Mouse (Mus musculus): ENCODE measurements around the gene Tbc1d4.
"Not testable (repeated sequence)": the region's sequence is repeated elsewhere in the genome, so short reads cannot be mapped to it uniquely, and the experiment has no call there.

The Tbc1d4 gene

DNA sequence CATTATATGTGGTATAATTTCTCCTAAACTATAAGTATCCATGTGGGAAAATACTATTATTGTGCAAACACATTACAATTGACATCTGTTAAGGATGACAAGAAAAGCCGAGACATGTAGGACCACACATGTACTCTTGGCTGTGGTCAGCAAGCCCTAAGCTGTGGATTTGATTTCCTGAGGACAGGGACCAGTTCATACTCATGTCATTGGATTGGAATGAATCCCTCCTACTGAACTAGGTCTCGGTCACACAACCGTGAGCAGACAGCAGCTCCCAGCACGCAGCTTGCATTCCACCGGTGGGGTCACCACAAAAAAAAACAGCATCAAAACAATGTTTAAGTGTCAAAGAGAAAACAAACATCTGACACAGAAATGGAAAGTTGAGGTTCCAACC, 15.0 kb downstream of the Tbc1d4 start:
- DNase-seq: no peak

DNA sequence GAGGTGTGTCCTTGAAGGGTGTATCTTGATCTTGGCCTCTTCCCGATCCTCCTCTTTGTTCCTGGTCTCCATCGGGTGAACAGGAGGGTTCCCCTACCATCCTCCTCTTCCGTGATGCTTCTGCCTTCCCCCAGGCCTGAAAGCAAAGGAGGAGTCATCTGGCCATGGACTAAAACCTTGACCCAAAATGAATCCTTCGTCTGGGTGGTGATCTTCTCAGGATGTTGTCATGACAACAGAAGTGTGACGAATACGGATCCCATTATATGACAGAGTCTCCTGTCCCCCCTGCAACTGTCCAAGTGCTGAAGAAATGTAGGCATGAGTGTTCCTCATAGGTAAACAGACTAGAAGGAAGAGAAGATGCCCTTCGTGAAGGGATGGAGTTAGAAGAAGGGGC, 15.7 kb downstream of the Tbc1d4 start:
- no peak for DNase-seq

DNA sequence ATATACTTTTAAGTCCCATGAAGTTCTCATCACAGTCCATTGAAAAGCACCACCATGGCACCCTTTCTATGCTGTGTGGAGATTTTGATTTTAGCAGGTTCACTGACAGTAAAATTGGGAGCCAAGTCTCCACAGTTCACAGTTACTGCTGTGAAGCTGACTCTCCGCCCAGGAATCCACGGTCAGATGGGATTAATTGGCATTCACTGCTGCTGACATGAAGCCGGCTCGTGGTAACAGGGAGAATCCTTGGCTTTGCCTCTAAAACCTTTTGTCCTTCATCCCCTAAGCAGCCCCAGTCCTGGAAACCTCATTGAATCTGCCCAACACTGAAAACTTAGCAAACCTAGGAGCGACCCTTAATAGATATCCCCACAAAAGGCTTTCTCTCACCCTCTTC, 17.9 kb downstream of the Tbc1d4 start:
- no peak for DNase-seq

DNA sequence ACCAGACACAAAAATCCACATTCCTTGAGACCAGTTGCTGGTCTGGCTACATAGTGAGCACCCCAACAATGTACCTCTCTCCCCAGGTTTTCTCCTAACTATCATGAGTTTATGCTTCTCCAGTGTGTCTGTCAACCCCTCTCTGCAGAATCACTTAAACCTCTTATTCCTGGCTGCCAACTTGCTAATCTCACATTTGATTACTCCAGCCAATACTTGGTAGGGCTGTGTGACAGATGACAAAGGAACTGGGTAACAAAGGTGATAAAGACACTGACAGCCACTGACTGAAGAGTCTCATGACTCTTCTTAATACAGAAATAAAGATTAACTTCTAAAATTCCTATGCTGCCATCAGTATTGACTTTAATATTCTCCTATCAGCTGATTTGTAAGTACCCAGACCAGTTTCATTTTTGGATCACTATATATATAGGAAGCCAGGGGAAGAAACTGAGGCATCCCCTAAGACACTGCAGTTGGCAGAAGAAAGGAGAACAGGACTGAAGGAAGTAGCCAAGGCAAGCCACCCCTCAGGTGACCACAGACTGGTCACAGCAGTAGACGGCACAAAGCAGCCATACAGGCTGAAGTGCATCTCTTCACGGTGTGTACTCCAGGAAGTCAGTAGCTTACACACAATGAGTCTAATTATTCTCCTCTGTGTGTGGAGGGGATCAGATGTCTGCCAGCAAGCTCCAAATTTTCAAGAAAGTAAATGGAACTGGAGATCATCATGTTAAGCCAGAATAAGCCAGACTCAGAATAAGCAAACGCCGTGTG, 20.6 kb downstream of the Tbc1d4 start:
- not testable (repeated sequence) for DNase-seq

DNA sequence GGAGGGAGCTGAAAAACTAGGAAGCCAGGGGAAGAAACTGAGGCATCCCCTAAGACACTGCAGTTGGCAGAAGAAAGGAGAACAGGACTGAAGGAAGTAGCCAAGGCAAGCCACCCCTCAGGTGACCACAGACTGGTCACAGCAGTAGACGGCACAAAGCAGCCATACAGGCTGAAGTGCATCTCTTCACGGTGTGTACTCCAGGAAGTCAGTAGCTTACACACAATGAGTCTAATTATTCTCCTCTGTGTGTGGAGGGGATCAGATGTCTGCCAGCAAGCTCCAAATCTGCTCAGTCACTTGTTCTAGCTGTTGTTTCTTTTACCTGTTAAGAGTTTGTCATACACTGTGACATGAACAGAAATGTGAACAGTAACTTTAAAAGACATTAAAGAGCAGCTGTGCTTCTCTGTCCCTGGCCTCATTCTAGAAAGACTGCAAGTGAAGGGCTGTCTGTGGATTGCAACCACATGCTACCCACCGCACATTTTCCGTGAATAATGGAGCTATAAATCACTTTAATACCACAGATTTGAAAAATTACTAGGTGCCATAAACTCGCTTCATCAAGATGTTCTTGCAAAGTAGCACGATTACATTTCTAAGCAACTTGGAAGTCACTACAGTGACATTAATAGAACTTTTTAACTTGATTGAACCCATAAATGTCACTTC, 21.5 kb downstream of the Tbc1d4 start:
- DNase-seq: not testable (repeated sequence)

DNA sequence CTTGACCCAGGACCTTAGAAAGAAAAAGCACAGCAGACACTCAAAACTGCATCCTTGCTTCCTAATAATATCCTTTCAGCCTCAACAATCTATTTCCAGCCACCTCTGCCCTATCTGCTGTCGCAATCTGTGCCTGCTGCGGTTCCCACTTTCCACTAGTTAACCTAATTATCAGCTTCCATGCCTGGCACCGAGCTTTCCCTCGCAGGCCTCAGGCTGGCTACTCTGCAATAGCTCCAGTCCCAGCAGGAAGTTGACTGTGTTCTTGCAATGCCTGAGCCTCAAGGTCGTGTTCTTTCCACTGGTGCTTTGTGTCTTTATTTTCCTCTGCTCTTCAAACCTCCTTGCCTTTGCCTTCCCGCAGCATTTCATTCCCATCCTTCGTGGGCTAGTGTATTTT, 22.9 kb downstream of the Tbc1d4 start:
- DNase-seq: no peak

DNA sequence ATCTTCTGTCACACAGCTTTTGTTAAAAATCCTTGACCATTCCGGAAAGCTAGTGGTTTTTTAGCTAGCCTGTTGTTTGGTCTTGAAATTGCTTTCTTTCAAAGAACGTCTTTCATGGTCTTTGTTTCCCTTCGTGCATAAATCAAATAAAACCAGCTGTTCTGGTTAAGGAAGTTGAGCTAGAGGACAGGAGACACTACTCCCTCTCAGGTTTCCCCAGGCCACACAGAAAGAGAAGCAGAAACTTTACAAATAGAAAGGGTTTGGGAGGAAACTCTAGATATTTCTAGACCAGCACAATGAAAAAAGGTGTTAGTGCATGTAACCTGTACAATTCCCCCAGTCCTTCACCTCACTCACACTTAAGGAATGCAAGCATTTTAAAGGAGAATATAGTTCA, 33.3 kb downstream of the Tbc1d4 start:
- no peak for DNase-seq

DNA sequence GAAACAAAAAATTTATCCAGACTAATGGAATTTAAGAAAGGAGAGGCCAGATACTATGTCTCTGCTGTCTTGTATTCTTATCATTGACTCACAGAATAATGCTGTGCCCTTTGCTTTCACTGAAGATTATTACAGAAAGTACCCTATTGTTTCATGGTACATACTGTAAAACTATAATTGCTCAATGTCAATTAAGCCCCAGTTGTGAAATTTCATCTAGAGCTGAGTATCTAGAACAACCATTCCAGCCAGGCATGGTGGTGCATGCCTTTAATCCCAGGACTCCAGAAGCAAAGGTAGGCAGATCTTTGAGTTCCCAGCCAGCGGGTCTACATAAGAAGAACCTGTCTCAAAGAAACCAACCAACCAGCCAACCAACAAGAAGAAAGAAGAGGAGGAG, 34.5 kb downstream of the Tbc1d4 start:
- no peak for DNase-seq

DNA sequence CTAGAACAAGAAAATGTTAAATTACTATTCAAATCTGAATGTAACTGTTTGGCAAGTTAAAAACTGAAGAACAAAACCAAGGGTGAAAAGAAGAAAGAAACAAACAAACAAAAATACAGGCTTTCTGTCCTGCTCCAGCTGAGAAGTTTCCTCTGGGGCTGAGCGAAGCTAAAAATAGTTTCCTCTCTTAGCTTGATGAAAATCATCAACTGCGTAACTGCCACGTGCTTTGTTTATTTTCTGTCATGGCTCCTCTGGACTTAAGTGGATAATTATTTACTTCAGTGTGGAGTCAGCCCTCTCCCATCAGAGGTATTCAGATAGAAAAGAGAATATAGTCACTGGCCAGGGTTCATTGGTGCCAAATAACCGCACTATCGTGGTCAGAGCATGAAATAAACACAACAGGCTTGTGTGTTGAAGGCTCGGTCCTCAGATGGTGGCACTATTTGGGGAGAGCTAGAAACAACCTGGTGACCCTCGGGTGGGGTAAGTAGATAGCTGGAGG, 35.8 kb downstream of the Tbc1d4 start:
- DNase-seq: no peak

DNA sequence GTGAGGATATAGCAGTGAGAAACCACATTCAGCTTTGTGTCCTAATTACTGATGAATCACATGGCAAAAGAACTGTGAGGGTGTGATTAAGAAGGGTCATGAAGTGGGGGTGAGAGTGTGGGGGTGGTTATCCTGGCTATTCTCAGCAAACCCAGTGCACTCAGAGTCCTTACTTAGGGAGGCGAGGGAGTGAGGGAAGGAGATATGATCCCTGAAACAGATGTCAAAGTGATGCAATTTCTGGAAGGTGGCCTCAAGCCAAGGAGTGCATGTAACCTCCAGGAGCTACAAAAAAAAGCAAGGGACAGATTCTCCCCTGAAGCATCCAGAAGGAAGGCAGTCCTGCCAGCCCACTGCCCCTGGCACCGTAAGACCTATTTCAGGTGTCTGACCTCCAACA, 40.2 kb downstream of the Tbc1d4 start:
- no peak for DNase-seq

DNA sequence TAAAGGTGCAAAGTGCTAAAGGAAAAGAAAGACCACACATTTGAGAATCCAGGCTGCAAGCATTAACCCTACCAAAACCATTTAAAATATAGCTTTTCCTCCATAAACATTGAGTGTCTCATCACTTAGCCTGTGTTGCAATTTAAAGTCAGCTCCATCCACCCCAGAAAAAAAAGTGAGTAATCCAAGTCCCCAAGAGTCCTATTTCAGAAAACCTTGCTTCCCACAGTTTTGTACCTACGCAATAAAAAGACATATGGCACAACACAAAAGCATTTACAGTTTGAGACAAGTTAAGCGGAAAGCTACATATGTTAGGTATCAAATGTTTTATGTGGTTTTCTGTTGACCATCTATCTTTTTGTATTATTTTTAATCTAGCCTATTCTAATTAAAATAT, 42.3 kb downstream of the Tbc1d4 start:
- DNase-seq: no peak

DNA sequence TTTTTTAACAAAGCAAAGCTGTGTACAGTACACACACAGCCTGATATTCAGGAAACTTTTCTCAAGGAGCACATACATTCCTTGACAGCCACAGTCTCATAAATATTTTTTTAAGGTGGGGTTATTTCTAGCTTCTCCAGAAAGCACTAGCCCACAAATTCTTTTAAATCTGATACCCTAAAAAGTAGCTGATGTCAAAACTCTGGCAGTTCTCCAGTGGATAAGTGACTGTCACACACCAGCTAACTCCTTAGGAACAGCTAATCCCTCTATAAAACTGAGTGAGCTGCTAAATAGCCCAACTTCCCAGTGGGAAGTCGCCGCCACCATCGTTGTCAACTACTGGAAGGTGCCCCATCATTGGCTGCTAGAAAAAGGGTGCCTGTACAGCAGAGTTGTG, 43.3 kb downstream of the Tbc1d4 start:
- no peak for DNase-seq

DNA sequence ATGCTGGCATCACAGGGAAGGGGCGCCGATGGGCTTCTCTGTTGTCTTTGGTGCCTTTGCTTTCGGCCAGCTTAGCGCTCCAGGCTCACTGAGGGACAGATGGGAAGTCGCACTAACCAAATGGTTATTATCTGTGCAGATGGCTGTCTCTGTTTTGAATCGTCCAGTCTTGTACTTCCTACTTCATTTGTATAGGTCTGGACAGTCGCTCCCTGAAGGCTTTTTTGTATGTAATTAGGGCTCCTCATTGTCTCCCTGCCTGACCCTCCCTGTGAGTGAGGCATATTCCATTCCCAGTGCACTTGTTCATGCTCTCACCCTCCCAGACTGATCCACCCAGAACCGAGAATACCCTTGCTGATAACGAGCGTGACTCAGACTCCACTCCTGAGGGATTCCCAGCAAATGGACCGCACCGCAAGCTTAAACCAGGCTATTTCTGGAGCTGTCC, 47.7 kb downstream of the Tbc1d4 start:
- DNase-seq: no peak

DNA sequence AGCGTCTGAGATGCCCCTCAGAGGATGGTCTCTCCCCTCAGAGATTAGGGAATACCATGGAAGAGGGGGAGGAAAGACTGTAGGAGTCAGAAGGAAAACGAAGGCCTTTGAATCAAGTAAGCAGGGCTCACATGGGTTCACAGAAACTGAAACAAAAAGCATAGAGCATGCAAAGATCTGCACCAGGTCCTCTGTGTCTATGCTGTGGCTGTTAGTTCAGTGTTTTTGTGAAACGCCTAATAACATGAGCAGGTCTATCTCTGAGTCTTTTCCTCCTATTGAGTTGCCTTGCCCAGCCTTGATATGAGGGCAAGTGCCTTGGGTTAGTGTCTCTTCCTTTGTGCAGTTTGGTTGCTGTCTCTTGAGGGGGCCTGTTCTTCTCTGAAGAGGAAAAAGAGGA, 49.5 kb downstream of the Tbc1d4 start:
- DNase-seq: no peak

DNA sequence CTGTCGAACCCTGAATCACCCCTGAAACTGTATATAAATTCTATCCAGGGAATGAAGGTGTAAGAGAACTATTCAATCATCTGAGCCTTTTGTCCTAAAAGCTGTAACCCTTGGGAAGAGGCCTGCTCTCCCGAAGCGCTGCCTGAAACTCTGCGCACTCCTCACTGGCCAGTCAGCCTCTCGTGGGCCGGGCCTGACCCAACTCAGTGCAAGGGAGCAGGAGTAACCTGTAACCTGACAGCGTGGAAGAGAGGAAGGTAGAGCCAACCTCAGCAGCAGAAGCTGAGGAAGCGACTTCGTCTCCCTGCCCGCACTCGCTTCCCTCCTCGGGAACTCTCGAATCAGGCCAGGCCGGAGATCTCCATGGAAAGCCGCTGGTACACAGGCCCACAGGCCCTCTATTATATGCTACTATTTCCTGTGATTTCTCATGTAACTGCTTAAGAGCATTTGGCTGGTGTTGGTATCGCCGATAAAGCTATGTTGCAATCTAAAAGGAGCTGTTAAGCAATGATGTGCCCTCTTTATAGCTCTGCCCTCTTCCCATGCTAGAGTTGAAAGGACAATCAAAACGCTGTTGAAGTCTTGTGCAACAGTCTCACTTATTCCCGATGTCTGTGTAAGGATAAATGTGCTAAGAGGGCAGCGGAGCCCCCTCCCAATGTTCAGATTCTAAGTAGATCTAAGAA, 60.0 kb downstream of the Tbc1d4 start:
- no peak for DNase-seq

DNA sequence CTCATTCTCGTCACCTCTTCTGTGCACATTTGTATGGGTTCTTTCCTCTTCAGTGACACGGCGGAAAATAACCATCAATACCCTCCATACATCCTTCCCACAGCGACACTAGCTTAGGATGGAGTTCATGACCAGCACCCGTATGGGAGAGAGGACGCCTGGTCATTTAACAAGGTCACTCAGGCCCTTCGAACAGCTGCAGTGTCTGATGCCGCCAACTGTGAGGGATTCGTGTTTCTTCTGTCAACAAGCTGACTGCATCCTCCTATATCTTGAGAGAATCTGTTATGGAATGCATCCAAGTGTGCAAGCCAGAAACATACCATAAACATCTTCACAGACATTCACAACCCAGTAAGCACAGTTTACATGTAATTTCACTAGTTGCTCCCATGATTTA, 67.1 kb downstream of the Tbc1d4 start:
- DNase-seq: no peak

DNA sequence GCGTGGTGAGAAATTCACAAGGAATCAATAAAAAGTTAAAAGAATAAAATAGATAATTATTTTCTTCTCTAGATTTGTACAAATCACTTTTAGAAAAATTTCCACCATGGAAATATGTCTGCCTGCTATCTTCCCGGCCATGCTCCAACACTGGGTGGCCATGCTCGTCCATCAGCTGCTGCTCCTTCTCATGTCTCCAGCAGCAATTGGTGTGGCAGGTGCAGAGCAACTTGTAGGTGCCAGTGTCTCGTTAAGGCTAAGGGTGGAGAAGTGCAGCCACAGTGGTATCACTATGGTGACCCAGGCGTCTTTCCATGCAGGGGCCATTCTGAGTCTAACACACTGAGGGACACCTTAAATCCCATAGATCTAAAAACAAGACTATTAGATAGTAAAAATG, 67.8 kb downstream of the Tbc1d4 start:
- no peak for DNase-seq

DNA sequence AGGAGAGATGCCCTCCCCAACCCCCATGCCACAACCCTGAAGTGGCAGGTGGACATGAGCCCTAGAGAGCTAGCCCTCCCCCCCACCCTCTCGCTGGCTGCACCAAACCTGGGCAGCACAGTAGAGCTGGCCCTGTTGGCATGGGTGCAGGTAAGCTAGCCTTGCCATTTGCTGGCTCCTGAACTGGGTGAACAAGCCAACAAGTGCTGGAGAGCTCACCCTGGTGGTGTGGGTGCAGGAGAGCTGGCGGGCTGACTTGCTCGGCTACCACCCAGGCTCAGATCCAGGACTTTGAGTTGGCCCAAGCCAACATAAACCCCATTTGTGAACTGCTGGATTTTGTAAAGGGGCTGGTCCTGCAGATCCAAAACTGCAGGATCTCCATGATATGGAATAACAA, 68.5 kb downstream of the Tbc1d4 start:
- no peak for DNase-seq

DNA sequence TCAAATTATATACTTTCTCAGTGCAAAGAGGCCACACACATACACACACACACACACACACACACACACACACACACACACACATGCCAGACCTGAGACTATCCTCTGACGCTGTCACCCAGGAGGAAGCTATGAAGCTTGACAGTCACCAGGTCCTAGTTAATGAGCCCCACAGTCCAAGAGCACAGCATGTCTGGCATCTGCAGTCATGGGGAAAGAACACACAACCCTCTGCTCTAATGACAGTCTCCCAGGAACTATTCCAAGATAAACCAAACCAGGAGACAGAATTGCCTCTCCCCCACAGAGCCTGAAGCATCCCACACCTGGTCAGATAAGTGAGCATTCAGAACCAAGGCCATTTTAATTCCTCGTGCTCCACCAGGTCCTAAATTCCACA, 71.1 kb downstream of the Tbc1d4 start:
- DNase-seq: no peak

DNA sequence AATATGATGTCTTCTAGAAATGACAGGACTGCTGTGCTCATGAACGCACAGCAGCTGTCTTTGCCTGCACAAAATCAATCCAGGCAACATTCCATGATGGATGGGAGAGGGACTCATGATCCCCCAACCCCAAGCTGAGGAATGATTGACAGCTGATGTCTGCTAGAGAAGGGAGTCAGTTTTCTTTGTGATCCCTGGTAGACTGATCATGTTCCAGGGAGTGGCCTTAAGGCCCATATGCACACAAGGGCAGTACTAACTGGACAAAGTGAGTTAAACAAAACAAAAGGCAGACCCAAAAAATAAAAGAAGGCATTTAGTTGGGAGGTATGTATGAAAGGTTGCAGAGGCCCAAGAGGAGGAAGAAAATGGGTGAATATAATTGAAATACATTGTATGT, 71.6 kb downstream of the Tbc1d4 start:
- no peak for DNase-seq

DNA sequence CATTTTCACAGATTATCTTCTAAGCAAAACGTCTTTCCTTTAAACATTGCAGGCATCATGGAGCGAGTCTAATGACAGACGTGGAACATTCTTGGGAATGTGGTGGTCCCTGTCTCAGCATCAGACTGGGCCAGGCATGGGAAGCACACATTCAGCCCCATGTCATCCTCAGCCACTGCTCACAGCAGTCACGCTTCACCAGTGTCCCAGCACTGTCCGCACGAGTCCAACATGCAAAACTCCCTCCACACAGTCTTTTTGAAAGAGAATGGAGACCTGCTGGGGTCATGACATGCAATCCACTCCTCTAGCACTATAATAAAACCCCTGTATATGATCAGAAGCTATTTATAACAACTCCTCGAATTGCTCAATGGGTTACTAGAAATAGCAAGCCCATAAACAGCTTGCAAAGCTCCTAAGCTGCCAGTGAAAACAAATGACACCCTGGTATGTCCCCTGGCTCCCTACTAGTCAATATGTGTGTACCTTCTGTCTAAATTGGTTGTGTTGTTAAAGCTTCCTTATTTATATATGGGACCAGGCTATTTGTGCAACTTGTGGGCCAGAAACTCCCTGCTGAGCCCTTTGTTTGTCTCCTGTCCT, 76.8 kb downstream of the Tbc1d4 start:
- DNase-seq: no peak

DNA sequence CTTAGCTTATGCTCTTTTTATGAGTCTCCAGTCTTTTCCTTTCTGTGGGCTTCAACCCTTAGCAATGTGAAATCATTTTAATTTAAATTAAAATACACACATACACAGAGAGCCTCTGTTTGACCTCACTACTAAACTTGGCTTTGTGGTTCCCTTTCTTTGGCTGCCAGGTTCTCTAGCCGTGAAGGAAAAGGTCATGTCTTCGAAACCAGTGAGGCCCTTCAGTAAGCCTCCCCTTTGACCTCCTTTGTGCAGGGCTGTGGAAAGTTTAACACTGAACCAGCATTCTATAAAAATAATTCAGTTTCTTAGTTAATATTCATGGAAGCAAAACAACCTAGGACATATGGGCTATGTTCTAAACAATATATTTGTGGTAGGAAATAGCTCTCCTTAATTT, 78.5 kb downstream of the Tbc1d4 start:
- no peak for DNase-seq

DNA sequence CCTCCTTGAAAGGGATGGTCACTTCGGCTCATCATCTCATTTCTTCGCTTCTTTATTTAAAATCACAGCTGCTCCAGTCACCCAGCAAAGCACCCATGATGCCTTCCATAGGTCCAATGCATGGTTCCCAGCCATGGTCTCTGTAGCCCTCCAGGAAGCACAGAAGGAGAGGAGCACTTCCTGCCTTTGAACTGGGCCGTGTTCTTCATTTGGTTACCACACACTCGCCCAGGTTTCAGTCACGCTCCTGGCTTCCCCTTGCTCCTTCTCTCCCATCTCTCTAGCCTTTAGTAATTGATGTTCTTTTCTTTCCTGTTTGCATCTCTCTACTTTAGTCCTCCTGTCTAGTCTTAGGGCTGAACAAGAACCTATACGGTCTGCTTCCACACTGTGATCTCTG, 79.8 kb downstream of the Tbc1d4 start:
- DNase-seq: no peak
